Mouse (Mus musculus) T-cell, adult 66 days (primary cell): Measurements from ENCODE around the gene Scgb1b19. TPM values are rescaled to one million over a fixed set of nuclear protein-coding genes. Genes with fewer than 3 reads are reported as not detected.

Experiments used
- total RNA-seq, 2 experiments: library from RNA; stranded (reverse); gene quantifications; 3 replicates in 1 of 2; 4 replicates in 1 of 2; pipeline ENCODE4 v1.2.4; 2023

Gene Scgb1b19
- total RNA-seq, result not detected

GRCm38 (mm10) chr7:33286991-33287390 lies at the start of gene Scgb1b19:
Gene Scgb1b19 (plus strand): TSS chr7:33287291.

GRCm38 (mm10) chr7:33280238-33280637 lies 6.9 kb upstream of the Scgb1b19 start, which contains the start of gene Scgb2b19:
Gene Scgb2b19 (minus strand): TSS chr7:33280338.

Other genes with a start within 250 kb of the Scgb1b19 start
- not detected for gene Scgb2b17, start 230.7 kb upstream of the Scgb1b19 start, total RNA-seq
- not detected for gene Scgb1b17, start 223.8 kb upstream of the Scgb1b19 start, total RNA-seq
- gene Scgb2b18, start 113.4 kb upstream of the Scgb1b19 start, total RNA-seq, result not detected
- not detected for gene Scgb1b18, start 101.7 kb upstream of the Scgb1b19 start, total RNA-seq
- gene Scgb2b19, start 7.0 kb upstream of the Scgb1b19 start, total RNA-seq, result not detected
- not detected for gene Scgb2b20, start 79.0 kb downstream of the Scgb1b19 start, total RNA-seq
- not detected for gene Scgb1b20, start 85.9 kb downstream of the Scgb1b19 start, total RNA-seq
- not detected for gene Scgb2b21, start 233.2 kb downstream of the Scgb1b19 start, total RNA-seq